Mouse (Mus musculus): Measurements from ENCODE around the gene Pfn3. TPM values are rescaled to one million over a fixed set of nuclear protein-coding genes. Genes with fewer than 3 reads are reported as not detected.
A peak's percentile ranks its signal among the peaks of the same experiment; 100 is the strongest.
"Not testable (repeated sequence)": the region's sequence is repeated elsewhere in the genome, so short reads cannot be mapped to it uniquely, and the experiment has no call there.

The Pfn3 gene
- polyA plus RNA-seq, 1 experiment from 2014 or later = not detected

- Histone ChIP-seq H3K9me3 (ENCODE audit: low read depth, low read length) (no peaks in the 10 kb centered on the region), H3K9ac (peak within 1 kb of the TSS; percentile 96), H3K27me3 (ENCODE audit: insufficient read depth, low read length) (no peaks in the 10 kb centered on the region), H3K4me1 (ENCODE audit: insufficient read depth) (peaks cover 10% of the 10 kb centered on the region), H3K36me3 (ENCODE audit: insufficient read depth) (peaks cover 10% of the 10 kb centered on the region), H3K4me3 (ENCODE audit: low read depth, low read length) (peak within 1 kb of the TSS; percentile 93), H3K27ac (ENCODE audit: low read depth) (peak within 1 kb of the TSS; percentile 94), H3K4me2 (peak within 1 kb of the TSS; percentile 89)
- DNase-seq = peak; percentile 100
- 1% methylated on average over 34 of the region's 35 CpGs for WGBS
- ATAC-seq (ENCODE audit: insufficient read depth) = peak; percentile 96
- TF ChIP-seq CTCF (IDR thresholded peaks at IDR 0.05; ENCODE audit: low read depth) = no peak
Observed at GRCm38 (mm10) chr13:55444937-55445315, 29.9 kb upstream of the Pfn3 start, which contains the start of gene Grk6. Gene Grk6 (plus strand): TSS chr13:55445072.

GRCm38 (mm10) chr13:55444286-55444936, 29.4 kb upstream of the Pfn3 start:
- peak; percentile 87 for DNase-seq
- peak overlapping the region; percentile 93 for H3K4me3 ChIP-seq (ENCODE audit: low read depth, low read length)
- TF ChIP-seq CTCF (IDR thresholded peaks at IDR 0.05; ENCODE audit: low read depth) = no peak
- no peaks in the 10 kb centered on the region for H3K9me3 ChIP-seq (ENCODE audit: low read depth, low read length)
- peak overlapping the region; percentile 94 for H3K27ac ChIP-seq (ENCODE audit: low read depth)
- under 1% methylated on average over 33 of the region's 33 CpGs for WGBS
- peak; percentile 84 for ATAC-seq (ENCODE audit: insufficient read depth)
- H3K4me2 ChIP-seq = peak overlapping the region; percentile 89
- H3K27me3 ChIP-seq (ENCODE audit: insufficient read depth, low read length) = no peaks in the 10 kb centered on the region
- H3K36me3 ChIP-seq (ENCODE audit: insufficient read depth) = peaks cover 5% of the 10 kb centered on the region
- H3K4me1 ChIP-seq (ENCODE audit: insufficient read depth) = peaks cover 10% of the 10 kb centered on the region
- H3K9ac ChIP-seq = peak overlapping the region; percentile 50

- WGBS = 27% methylated on average over 9 of the region's 9 CpGs
- Histone ChIP-seq H3K27me3 (ENCODE audit: insufficient read depth, low read length) (no peaks in the 10 kb centered on the region), H3K36me3 (ENCODE audit: insufficient read depth) (no peaks in the 10 kb centered on the region), H3K4me3 (ENCODE audit: low read depth, low read length) (peak overlapping the region; percentile 93), H3K27ac (ENCODE audit: low read depth) (peak overlapping the region; percentile 94), H3K9me3 (ENCODE audit: low read depth, low read length) (no peaks in the 10 kb centered on the region), H3K9ac (peak overlapping the region; percentile 50), H3K4me2 (peak overlapping the region; percentile 89), H3K4me1 (ENCODE audit: insufficient read depth) (peaks cover 10% of the 10 kb centered on the region)
- no peak for TF ChIP-seq CTCF (IDR thresholded peaks at IDR 0.05; ENCODE audit: low read depth)
- ATAC-seq (ENCODE audit: insufficient read depth) = no peak
- no peak for DNase-seq
Observed at GRCm38 (mm10) chr13:55443799-55444285, 28.8 kb upstream of the Pfn3 start.

GRCm38 (mm10) chr13:55437111-55437629, 22.1 kb upstream of the Pfn3 start:
- H3K9me3 ChIP-seq (ENCODE audit: low read depth, low read length); DNase-seq; H3K27ac ChIP-seq (ENCODE audit: low read depth); H3K4me1 ChIP-seq (ENCODE audit: insufficient read depth); ATAC-seq (ENCODE audit: insufficient read depth); H3K9ac ChIP-seq; H3K36me3 ChIP-seq (ENCODE audit: insufficient read depth); H3K4me3 ChIP-seq (ENCODE audit: low read depth, low read length); H3K27me3 ChIP-seq (ENCODE audit: insufficient read depth, low read length); H3K4me2 ChIP-seq: not testable (repeated sequence)
- 78% methylated on average over 14 of the region's 15 CpGs for WGBS

- no peak for TF ChIP-seq CTCF (IDR thresholded peaks at IDR 0.05; ENCODE audit: low read depth)
- WGBS = 60% methylated on average over 10 of the region's 10 CpGs
Observed at GRCm38 (mm10) chr13:55431889-55432685, 17.1 kb upstream of the Pfn3 start.

GRCm38 (mm10) chr13:55430566-55430965, 15.5 kb upstream of the Pfn3 start:
- no peak for ATAC-seq (ENCODE audit: insufficient read depth)
- Histone ChIP-seq H3K4me1 (ENCODE audit: insufficient read depth) (no peaks in the 10 kb centered on the region), H3K9ac (no peak overlapping the region), H3K27ac (ENCODE audit: low read depth) (no peak overlapping the region), H3K27me3 (ENCODE audit: insufficient read depth, low read length) (no peaks in the 10 kb centered on the region), H3K9me3 (ENCODE audit: low read depth, low read length) (no peaks in the 10 kb centered on the region), H3K4me3 (ENCODE audit: low read depth, low read length) (no peak overlapping the region), H3K4me2 (no peak overlapping the region), H3K36me3 (ENCODE audit: insufficient read depth) (no peaks in the 10 kb centered on the region)
- TF ChIP-seq CTCF (IDR thresholded peaks at IDR 0.05; ENCODE audit: low read depth) = no peak
- WGBS = 88% methylated on average over 2 of the region's 2 CpGs
- no peak for DNase-seq

More at GRCm38 (mm10) chr13:55431889-55432685, 17.1 kb upstream of the Pfn3 start:
- H3K4me3 ChIP-seq (ENCODE audit: low read depth, low read length) = no peak overlapping the region
- no peaks in the 10 kb centered on the region for H3K27me3 ChIP-seq (ENCODE audit: insufficient read depth, low read length)
- no peak overlapping the region for H3K9ac ChIP-seq
- no peak overlapping the region for H3K4me2 ChIP-seq
- DNase-seq (no peak), ATAC-seq (ENCODE audit: insufficient read depth) (no peak)
- no peak overlapping the region for H3K27ac ChIP-seq (ENCODE audit: low read depth)
- no peaks in the 10 kb centered on the region for H3K4me1 ChIP-seq (ENCODE audit: insufficient read depth)
- H3K36me3 ChIP-seq (ENCODE audit: insufficient read depth) = no peaks in the 10 kb centered on the region
- no peaks in the 10 kb centered on the region for H3K9me3 ChIP-seq (ENCODE audit: low read depth, low read length)
